Mouse (Mus musculus) testis, adult 2 months (tissue): ENCODE results near the gene R3hdm4. TPM values are rescaled to one million over a fixed set of nuclear protein-coding genes. Genes with fewer than 3 reads are reported as not detected.

Experiments used
- H3K27ac ChIP-seq: fragments of 200-500 bp; 2 replicates; pipeline ENCODE4 v1.5.1; 2012; ENCODE audit warnings: low read depth, low read length; ENCODE audit not compliant: control insufficient read depth, insufficient read depth
- H3K27me3 ChIP-seq: fragments of 200-500 bp; 2 replicates; pipeline ENCODE4 v1.6.1; 2012; ENCODE audit warnings: mild to moderate bottlenecking, low read length, moderate library complexity; ENCODE audit not compliant: control insufficient read depth, insufficient read depth
- H3K36me3 ChIP-seq: fragments of 200-500 bp; 2 replicates; pipeline ENCODE4 v1.6.1; 2012; ENCODE audit warnings: mild to moderate bottlenecking, low read length; ENCODE audit not compliant: control insufficient read depth, insufficient read depth
- H3K4me1 ChIP-seq: fragments of 200-500 bp; 2 replicates; pipeline ENCODE4 v1.6.1; 2012; ENCODE audit warnings: low read length; ENCODE audit not compliant: control insufficient read depth, insufficient read depth
- H3K4me3 ChIP-seq: fragments of 200-500 bp; 2 replicates; pipeline ENCODE4 v1.5.1; 2012; ENCODE audit warnings: low read depth, mild to moderate bottlenecking, low read length, moderate library complexity, mixed read lengths; ENCODE audit not compliant: control insufficient read depth
- CTCF ChIP-seq: fragments of 200-500 bp; IDR thresholded peaks from 2 replicates; pipeline ENCODE4 v1.5.1; 2012; ENCODE audit warnings: low read depth, mild to moderate bottlenecking, inconsistent platforms, low read length, moderate library complexity; ENCODE audit not compliant: control insufficient read depth, insufficient read depth, insufficient replicate concordance
- POLR2A ChIP-seq: fragments of 200-500 bp; IDR thresholded peaks from 2 replicates; pipeline ENCODE4 v1.6.1; 2012; ENCODE audit warnings: low read depth, mild to moderate bottlenecking, inconsistent platforms, low read length, moderate library complexity; ENCODE audit not compliant: control insufficient read depth
- polyA plus RNA-seq: library from polyadenylated mRNA; depleted of rRNA; stranded (reverse); fragments of >200 nt; gene quantifications from 2 replicates; pipeline ENCODE4 v1.2.3, GENCODE M21; 2012

The R3hdm4 gene
- polyA plus RNA-seq, 1 experiment: 15.2 TPM

DNA sequence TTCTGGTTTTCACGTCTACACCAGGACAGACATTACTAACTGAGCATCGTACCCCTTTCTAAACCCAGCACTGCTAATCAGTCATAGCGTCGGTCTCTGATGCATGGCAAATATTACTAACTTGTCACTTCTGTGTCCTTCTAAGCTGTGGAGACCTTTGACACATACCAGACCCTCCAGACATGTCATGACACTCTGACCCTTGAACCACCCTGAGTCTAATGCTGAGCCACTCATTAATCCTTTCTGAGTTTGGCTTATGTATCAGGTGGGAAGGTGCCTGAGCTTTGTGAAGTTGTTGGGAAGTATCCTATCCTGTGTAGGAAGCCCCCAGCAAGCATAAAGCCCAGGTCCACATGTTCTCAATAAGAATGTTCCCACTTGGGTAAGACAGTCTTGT lies 28.9 kb upstream of the R3hdm4 start:
- H3K27ac ChIP-seq: no peak overlapping the region
- H3K4me1 ChIP-seq: no peaks in the 10 kb centered on the region
- H3K27me3 ChIP-seq: no peaks in the 10 kb centered on the region
- no peaks in the 10 kb centered on the region for H3K36me3 ChIP-seq
- H3K4me3 ChIP-seq: no peak overlapping the region
- TF ChIP-seq CTCF (no peak), POLR2A (no peak)

GRCm38 (mm10) chr10:79947502-79947901 lies 26.5 kb upstream of the R3hdm4 start:
- H3K4me1 ChIP-seq: no peaks in the 10 kb centered on the region
- H3K36me3 ChIP-seq: no peaks in the 10 kb centered on the region
- H3K27ac ChIP-seq: no peak overlapping the region
- no peaks in the 10 kb centered on the region for H3K27me3 ChIP-seq
- no peak overlapping the region for H3K4me3 ChIP-seq
- TF ChIP-seq CTCF (no peak), POLR2A (no peak)

DNA sequence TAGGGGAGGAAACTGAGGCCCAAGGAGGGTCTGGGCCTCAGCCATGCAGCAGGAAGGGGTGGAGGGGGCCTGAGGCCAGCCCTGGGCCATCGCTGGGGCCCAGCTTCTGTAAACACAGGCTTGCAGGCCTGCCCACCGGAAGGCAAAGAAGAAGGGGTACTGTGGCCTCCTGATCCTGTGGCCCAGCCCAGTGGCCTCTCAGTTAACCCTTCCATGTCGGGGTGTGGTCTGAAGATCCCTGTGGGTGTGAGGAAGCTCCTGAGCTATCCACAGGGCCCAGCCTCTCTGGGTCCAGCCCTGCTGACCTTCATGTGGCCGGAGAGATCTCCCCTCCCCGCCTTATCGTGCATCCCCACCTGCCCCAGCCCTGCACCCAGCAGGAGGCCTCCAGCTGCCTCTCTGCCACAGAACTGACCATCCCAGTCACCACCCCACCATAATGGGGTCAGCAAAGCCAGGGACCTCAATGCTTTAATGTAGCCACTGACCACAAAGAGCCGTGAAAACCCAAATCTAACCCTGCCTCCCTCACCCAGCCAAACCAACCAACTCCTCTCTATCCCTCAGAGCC lies 25.8 kb upstream of the R3hdm4 start:
- H3K4me1 ChIP-seq: no peaks in the 10 kb centered on the region
- H3K4me3 ChIP-seq: no peak overlapping the region
- H3K27ac ChIP-seq: no peak overlapping the region

DNA sequence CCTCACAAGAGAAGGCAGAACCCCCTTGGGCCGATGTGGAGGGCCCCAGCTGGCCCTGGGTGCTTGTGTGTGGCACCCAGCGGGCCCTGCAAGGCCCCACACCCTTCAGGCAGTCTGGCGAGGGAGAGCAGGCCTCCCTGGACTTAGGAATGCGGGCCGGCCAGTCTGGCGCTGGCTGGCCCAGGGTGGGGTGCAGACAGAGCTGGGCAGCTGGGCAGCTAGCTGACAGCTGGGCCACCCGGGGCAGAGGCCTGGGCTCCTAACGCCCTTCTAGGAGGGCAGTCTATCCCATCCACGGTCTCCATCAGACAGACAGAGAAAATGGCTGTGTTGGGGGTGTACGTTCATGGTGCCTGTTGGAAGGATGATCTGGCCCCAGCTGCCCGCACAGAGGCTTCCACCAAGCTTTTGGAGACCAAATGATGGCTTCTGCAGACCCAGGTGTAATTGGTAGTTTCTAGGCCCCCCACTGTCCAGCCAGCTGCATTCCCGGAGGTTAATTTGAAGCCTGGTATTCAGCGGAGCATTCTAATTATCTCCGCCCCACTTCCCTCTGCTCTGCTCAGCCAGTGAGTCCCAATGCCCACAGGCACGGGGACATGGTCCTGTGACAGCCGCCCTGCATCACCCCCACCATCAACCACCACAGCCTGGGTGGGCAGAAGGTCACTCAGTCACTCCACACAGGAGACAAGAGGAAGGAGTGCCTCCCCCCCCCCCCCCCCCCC lies 24.7 kb upstream of the R3hdm4 start:
- H3K4me3 ChIP-seq: no peak overlapping the region

More for the DNA sequence above, 25.8 kb upstream of the R3hdm4 start:
- Histone ChIP-seq H3K27me3 (no peaks in the 10 kb centered on the region), H3K36me3 (no peaks in the 10 kb centered on the region)
- TF ChIP-seq CTCF: no peak
- no peak for TF ChIP-seq POLR2A

GRCm38 (mm10) chr10:79943471-79943901 lies 22.5 kb upstream of the R3hdm4 start:
- no peak overlapping the region for H3K27ac ChIP-seq
- TF ChIP-seq CTCF (no peak), POLR2A (no peak)
- H3K27me3 ChIP-seq: no peaks in the 10 kb centered on the region
- H3K4me3 ChIP-seq: no peak overlapping the region
- H3K4me1 ChIP-seq: no peaks in the 10 kb centered on the region
- no peaks in the 10 kb centered on the region for H3K36me3 ChIP-seq

More for the DNA sequence above, 24.7 kb upstream of the R3hdm4 start:
- H3K4me1 ChIP-seq: no peaks in the 10 kb centered on the region
- H3K27ac ChIP-seq: no peak overlapping the region
- no peaks in the 10 kb centered on the region for H3K27me3 ChIP-seq
- TF ChIP-seq CTCF (no peak), POLR2A (no peak)
- no peaks in the 10 kb centered on the region for H3K36me3 ChIP-seq

DNA sequence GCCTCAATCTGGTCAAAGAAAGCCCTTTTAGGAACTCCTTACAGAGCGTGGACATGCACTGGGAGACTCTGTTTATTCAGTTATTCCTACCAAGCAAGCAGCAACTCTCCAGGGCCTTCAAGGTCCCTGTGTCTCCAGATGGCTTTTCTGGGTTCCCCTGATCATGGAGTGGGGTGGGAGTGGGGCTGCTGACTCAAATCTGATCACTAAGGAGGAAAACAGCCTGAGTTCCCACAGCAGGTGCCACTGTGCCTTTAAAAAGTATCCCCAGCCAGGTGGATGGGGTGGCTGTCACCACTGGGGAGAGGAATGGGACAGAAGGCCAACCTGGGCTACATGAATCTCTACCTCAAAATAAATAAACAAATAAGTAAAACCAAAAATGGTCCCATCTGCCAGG lies 22.0 kb upstream of the R3hdm4 start:
- no peaks in the 10 kb centered on the region for H3K36me3 ChIP-seq
- H3K4me1 ChIP-seq: no peaks in the 10 kb centered on the region
- H3K4me3 ChIP-seq: no peak overlapping the region
- H3K27ac ChIP-seq: no peak overlapping the region
- H3K27me3 ChIP-seq: no peaks in the 10 kb centered on the region
- no peak for TF ChIP-seq CTCF
- TF ChIP-seq POLR2A: no peak

- no peak for TF ChIP-seq CTCF
- TF ChIP-seq POLR2A: no peak
- no peak overlapping the region for H3K4me3 ChIP-seq
- H3K27me3 ChIP-seq: no peaks in the 10 kb centered on the region
- no peaks in the 10 kb centered on the region for H3K36me3 ChIP-seq
- H3K27ac ChIP-seq: no peak overlapping the region
- H3K4me1 ChIP-seq: peaks cover 8% of the 10 kb centered on the region
Observed at GRCm38 (mm10) chr10:79940749-79941148, 19.7 kb upstream of the R3hdm4 start.
